Mouse (Mus musculus): Measurements from ENCODE around the gene Stard7.

DNA sequence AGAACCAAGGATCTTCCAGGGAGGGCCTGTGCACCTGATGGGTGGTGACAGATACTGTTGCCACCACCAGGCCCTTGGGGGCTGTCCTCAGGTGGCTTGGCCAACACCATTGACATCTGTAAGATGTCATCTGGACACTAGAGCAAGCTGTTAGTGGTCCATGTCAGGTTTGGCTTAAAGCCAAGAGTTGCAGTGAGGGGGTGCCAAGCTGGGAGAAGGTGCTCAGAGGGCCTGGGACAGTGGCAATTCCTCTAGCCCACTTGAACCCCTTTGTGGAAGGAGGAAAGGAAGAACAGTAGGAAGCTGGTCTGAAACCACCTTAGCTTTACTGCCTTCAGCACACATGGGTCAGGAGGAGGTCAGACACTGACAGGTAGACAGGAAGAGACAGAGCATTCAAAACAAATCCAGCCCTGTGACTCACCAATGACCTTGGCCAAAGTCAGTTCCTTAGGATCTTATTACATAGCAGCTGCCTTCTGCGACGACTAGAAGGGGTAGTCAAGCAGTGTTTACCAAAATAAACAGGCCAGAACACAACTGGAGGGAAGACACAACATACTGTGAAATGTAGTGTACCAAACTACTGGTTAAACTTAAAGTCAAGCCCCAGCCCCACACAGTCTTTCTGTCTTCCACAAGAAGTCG, 18.0 kb upstream of the Stard7 start:
- TF ChIP-seq CTCF (IDR thresholded peaks at IDR 0.05) (no peak), EP300 (IDR thresholded peaks at IDR 0.05) (no peak)
